Mouse (Mus musculus): ENCODE measurements at regions not wholly inside any gene's neighbourhood (a gene's known extent, or its start where the extent isn't known, plus 50 kb on each side); places are given as distances from the start of the nearest gene placed in this dataset.

GRCm38 (mm10) chr3:143609673-143610072, 595.3 kb downstream of the Lmo4 start:
- Histone ChIP-seq H3K4me1 (ENCODE audit: control insufficient read depth, insufficient read depth, low read length) (0 out of 2 replicates have a peak, but pooled peaks cover 2% of the 10 kb centered on the region), H3K27me3 (ENCODE audit: control insufficient read depth, insufficient read depth, low read length) (no peaks in the 10 kb centered on the region), H3K9ac (replicated peaks; ENCODE audit: low read depth, low read length) (no peak overlapping the region), H3K4me2 (replicated peaks; ENCODE audit: low read depth, low read length) (no peak overlapping the region), H3K36me3 (ENCODE audit: control insufficient read depth, insufficient read depth, low read length) (no peaks in the 10 kb centered on the region), H3K27ac (ENCODE audit: low read length) (no peak overlapping the region), H3K4me3 (ENCODE audit: low read depth, low read length) (no peak overlapping the region), H3K9me3 (ENCODE audit: control insufficient read depth, low read depth, low read length) (no peaks in the 10 kb centered on the region; the same call in 1 of the 2 replicates)
- no peak for ATAC-seq (ENCODE audit: insufficient number of reproducible peaks, insufficient read depth, low FRiP score, low read depth)
- 44% methylated on average over 2 of the region's 2 CpGs for WGBS

DNA sequence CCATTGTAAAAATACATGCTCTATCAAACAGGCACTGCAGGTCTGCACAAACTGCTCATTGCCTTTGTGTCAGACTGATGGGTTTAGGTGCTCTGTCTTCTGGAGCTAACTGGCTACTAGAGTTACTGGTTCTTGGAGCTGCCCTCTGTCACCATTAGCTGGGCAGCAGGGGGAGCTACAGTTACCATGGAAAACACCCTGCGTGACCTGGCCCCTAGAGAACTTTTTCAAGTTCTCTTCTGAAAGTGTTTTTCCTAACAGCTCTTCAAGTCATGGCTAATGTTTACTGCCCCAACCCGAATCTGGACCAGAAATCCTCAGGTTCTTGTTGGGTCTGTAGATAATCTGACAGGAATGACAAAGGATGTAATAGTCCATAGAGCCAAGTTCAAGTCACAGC, 605.9 kb downstream of the Lmo4 start:
- H3K4me3 ChIP-seq (ENCODE audit: low read depth, low read length), result no peak overlapping the region
- H3K27me3 ChIP-seq (ENCODE audit: control insufficient read depth, insufficient read depth, low read length), result no peaks in the 10 kb centered on the region
- H3K27ac ChIP-seq (ENCODE audit: low read length), result no peak overlapping the region
- no peak overlapping the region for H3K4me2 ChIP-seq (replicated peaks; ENCODE audit: low read depth, low read length)
- no peak overlapping the region for H3K9ac ChIP-seq (replicated peaks; ENCODE audit: low read depth, low read length)
- H3K4me1 ChIP-seq (ENCODE audit: control insufficient read depth, insufficient read depth, low read length), result no peaks in the 10 kb centered on the region
- no peak for ATAC-seq (ENCODE audit: insufficient number of reproducible peaks, insufficient read depth, low FRiP score, low read depth)
- H3K36me3 ChIP-seq (ENCODE audit: control insufficient read depth, insufficient read depth, low read length), result no peaks in the 10 kb centered on the region
- H3K9me3 ChIP-seq (ENCODE audit: control insufficient read depth, low read depth, low read length), result no peaks in the 10 kb centered on the region
- WGBS, result 42% methylated on average over 2 of the region's 2 CpGs

DNA sequence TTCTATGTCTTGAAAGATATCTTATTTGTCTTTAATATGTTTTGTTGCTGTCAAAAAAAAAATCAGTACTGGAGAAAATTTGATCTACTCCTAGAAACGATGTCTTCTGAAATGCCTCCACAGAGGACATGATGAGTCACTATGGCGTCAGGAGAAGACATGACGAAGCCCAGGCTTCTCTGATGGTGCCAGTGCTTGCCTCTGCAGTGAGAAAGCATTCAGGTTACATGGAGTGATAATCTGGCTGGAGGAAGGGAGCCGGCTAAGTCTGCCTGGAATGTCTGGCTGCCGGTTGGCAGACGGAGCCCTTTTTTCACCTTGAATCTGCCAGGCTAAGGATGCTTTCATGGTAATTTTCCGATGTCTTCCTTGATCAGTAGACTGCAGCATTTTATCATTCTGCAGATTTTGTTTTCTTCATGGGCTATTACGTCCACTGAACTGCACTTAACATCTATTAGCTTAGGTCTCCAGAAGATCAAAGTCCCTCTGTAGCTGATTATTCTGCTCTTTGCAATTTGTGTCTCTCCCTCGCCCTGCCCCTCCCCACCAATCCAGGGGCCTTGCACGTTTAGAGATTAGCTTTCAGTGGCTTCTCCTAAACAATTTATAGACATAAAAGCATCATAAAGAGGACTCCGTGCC, 607.9 kb downstream of the Lmo4 start:
- no peak overlapping the region for H3K9ac ChIP-seq (replicated peaks; ENCODE audit: low read depth, low read length)
- no peak overlapping the region for H3K4me2 ChIP-seq (replicated peaks; ENCODE audit: low read depth, low read length)
- no peaks in the 10 kb centered on the region for H3K4me1 ChIP-seq (ENCODE audit: control insufficient read depth, insufficient read depth, low read length)
- no peak overlapping the region for H3K4me3 ChIP-seq (ENCODE audit: low read depth, low read length)
- no peaks in the 10 kb centered on the region for H3K9me3 ChIP-seq (ENCODE audit: control insufficient read depth, low read depth, low read length)
- ATAC-seq (ENCODE audit: insufficient number of reproducible peaks, insufficient read depth, low FRiP score, low read depth), result no peak
- 27% methylated on average over 11 of the region's 11 CpGs for WGBS
- H3K36me3 ChIP-seq (ENCODE audit: control insufficient read depth, insufficient read depth, low read length), result no peaks in the 10 kb centered on the region
- H3K27ac ChIP-seq (ENCODE audit: low read length), result no peak overlapping the region
- no peaks in the 10 kb centered on the region for H3K27me3 ChIP-seq (ENCODE audit: control insufficient read depth, insufficient read depth, low read length)

GRCm38 (mm10) chr3:143596011-143596683, 608.9 kb downstream of the Lmo4 start:
- H3K27ac ChIP-seq (ENCODE audit: low read length), result no peak overlapping the region
- H3K4me3 ChIP-seq (ENCODE audit: low read depth, low read length), result no peak overlapping the region
- ATAC-seq (ENCODE audit: insufficient number of reproducible peaks, insufficient read depth, low FRiP score, low read depth), result no peak
- no peaks in the 10 kb centered on the region for H3K4me1 ChIP-seq (ENCODE audit: control insufficient read depth, insufficient read depth, low read length)
- no peaks in the 10 kb centered on the region for H3K36me3 ChIP-seq (ENCODE audit: control insufficient read depth, insufficient read depth, low read length)
- H3K27me3 ChIP-seq (ENCODE audit: control insufficient read depth, insufficient read depth, low read length), result no peaks in the 10 kb centered on the region
- no peaks in the 10 kb centered on the region for H3K9me3 ChIP-seq (ENCODE audit: control insufficient read depth, low read depth, low read length)
- no peak overlapping the region for H3K9ac ChIP-seq (replicated peaks; ENCODE audit: low read depth, low read length)
- 86% methylated on average over 5 of the region's 5 CpGs for WGBS
- no peak overlapping the region for H3K4me2 ChIP-seq (replicated peaks; ENCODE audit: low read depth, low read length)

DNA sequence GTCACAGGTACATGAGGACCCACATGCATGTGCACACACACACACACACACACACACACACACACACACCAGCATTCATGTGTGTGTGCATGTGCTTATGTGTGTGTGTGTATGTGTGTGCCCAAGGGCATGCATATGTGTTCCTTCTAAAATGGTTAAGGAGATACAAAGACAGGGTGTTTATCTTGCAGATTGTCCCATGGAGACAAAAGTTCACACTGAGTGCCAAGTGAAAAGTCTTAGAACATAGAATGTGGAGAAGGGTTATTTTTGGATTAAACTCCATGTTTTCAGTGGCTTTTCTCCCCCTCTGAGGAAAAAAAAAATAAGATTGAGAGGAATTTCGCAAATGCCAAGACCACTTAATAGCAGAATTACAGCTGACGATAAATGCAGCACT, 609.9 kb downstream of the Lmo4 start:
- no peak overlapping the region for H3K4me3 ChIP-seq (ENCODE audit: low read depth, low read length)
- no peak overlapping the region for H3K27ac ChIP-seq (ENCODE audit: low read length)
- no peaks in the 10 kb centered on the region for H3K36me3 ChIP-seq (ENCODE audit: control insufficient read depth, insufficient read depth, low read length)
- H3K9ac ChIP-seq (replicated peaks; ENCODE audit: low read depth, low read length), result no peak overlapping the region
- no peak overlapping the region for H3K4me2 ChIP-seq (replicated peaks; ENCODE audit: low read depth, low read length)
- 64% methylated on average over 2 of the region's 2 CpGs for WGBS
- no peaks in the 10 kb centered on the region for H3K9me3 ChIP-seq (ENCODE audit: control insufficient read depth, low read depth, low read length)
- ATAC-seq (ENCODE audit: insufficient number of reproducible peaks, insufficient read depth, low FRiP score, low read depth), result no peak
- H3K27me3 ChIP-seq (ENCODE audit: control insufficient read depth, insufficient read depth, low read length), result no peaks in the 10 kb centered on the region
- H3K4me1 ChIP-seq (ENCODE audit: control insufficient read depth, insufficient read depth, low read length), result no peaks in the 10 kb centered on the region

DNA sequence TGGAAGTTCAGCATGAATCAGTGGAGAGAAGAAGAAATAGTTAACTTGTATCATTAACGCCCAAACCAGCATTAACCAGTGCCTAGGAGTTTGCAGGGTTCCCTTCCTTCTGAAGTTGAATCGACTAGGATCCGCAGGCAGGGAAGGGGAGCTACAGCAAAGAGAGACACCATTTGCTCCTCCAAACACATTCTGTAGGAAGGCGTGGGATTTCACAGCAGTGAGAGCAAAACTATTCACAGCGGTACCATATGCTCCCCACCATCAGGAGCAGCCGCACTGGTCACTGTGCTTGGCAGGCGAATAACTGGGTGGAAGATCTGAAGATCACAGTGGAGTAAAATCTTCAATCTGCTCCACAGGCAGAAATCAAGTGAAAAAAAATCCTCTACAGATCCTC, 610.3 kb downstream of the Lmo4 start:
- Histone ChIP-seq H3K9me3 (ENCODE audit: control insufficient read depth, low read depth, low read length) (no peaks in the 10 kb centered on the region), H3K9ac (replicated peaks; ENCODE audit: low read depth, low read length) (no peak overlapping the region), H3K4me1 (ENCODE audit: control insufficient read depth, insufficient read depth, low read length) (no peaks in the 10 kb centered on the region), H3K4me2 (replicated peaks; ENCODE audit: low read depth, low read length) (no peak overlapping the region), H3K4me3 (ENCODE audit: low read depth, low read length) (no peak overlapping the region), H3K36me3 (ENCODE audit: control insufficient read depth, insufficient read depth, low read length) (no peaks in the 10 kb centered on the region), H3K27ac (ENCODE audit: low read length) (no peak overlapping the region), H3K27me3 (ENCODE audit: control insufficient read depth, insufficient read depth, low read length) (no peaks in the 10 kb centered on the region)
- whole genome bisulfite sequencing, result 66% methylated on average over 7 of the region's 7 CpGs
- no peak for ATAC-seq (ENCODE audit: insufficient number of reproducible peaks, insufficient read depth, low FRiP score, low read depth)

GRCm38 (mm10) chr3:143586653-143587052, 618.4 kb downstream of the Lmo4 start:
- Histone ChIP-seq H3K4me2 (replicated peaks; ENCODE audit: low read depth, low read length) (no peak overlapping the region), H3K27me3 (ENCODE audit: control insufficient read depth, insufficient read depth, low read length) (no peaks in the 10 kb centered on the region), H3K9ac (replicated peaks; ENCODE audit: low read depth, low read length) (no peak overlapping the region), H3K4me3 (ENCODE audit: low read depth, low read length) (no peak overlapping the region), H3K9me3 (ENCODE audit: control insufficient read depth, low read depth, low read length) (no peaks in the 10 kb centered on the region), H3K36me3 (ENCODE audit: control insufficient read depth, insufficient read depth, low read length) (no peaks in the 10 kb centered on the region), H3K27ac (ENCODE audit: low read length) (no peak overlapping the region), H3K4me1 (ENCODE audit: control insufficient read depth, insufficient read depth, low read length) (no peaks in the 10 kb centered on the region)
- WGBS, result 90% methylated on average over 5 of the region's 5 CpGs
- no peak for ATAC-seq (ENCODE audit: insufficient number of reproducible peaks, insufficient read depth, low FRiP score, low read depth)

GRCm38 (mm10) chr3:143584692-143585603, 620.1 kb downstream of the Lmo4 start:
- H3K36me3 ChIP-seq (ENCODE audit: control insufficient read depth, insufficient read depth, low read length), result no peaks in the 10 kb centered on the region
- no peak overlapping the region for H3K9ac ChIP-seq (replicated peaks; ENCODE audit: low read depth, low read length)
- no peak for ATAC-seq (ENCODE audit: insufficient number of reproducible peaks, insufficient read depth, low FRiP score, low read depth)
- H3K4me1 ChIP-seq (ENCODE audit: control insufficient read depth, insufficient read depth, low read length), result no peaks in the 10 kb centered on the region
- 69% methylated on average over 6 of the region's 6 CpGs for WGBS
- no peak overlapping the region for H3K27ac ChIP-seq (ENCODE audit: low read length)
- H3K27me3 ChIP-seq (ENCODE audit: control insufficient read depth, insufficient read depth, low read length), result no peaks in the 10 kb centered on the region
- no peak overlapping the region for H3K4me2 ChIP-seq (replicated peaks; ENCODE audit: low read depth, low read length)
- H3K4me3 ChIP-seq (ENCODE audit: low read depth, low read length), result no peak overlapping the region
- no peaks in the 10 kb centered on the region for H3K9me3 ChIP-seq (ENCODE audit: control insufficient read depth, low read depth, low read length)

Data from stomach, embryonic 14.5 days (tissue).